ENCODE assay signal across 10 mouse cellular contexts in genomic region chr12:111943421-111944064, GRCm38 (mm10). TPM values are rescaled to one million over a fixed set of nuclear protein-coding genes. Genes with fewer than 3 reads are reported as not detected.
A peak's percentile ranks its signal among the peaks of the same experiment; 100 is the strongest.
DNase-seq lines count a peak whose midpoint lies in the region; ATAC-seq and TF ChIP-seq lines count a peak whose summit lies in the region.
"Had no signal": no experiment of that assay in that cellular context is flagged by ENCODE, and none has a peak within 500 bp of the region (broad histone marks: within the 10 kb centered on the region; RNA-seq: fewer than 3 reads in every experiment).

No protein-coding gene starts in this region.

- peak overlapping the region; percentile 22 for H3K4me3 ChIP-seq in forebrain, embryonic 10.5 days
- H3K4me3 ChIP-seq in forebrain, postnatal 0 days (ENCODE audit: low read depth, low read length), result no peak overlapping the region
- H3K4me3 ChIP-seq in E14TG2a.4 (replicated peaks; ENCODE audit: low read length), result peak overlapping the region; percentile 32; the same call in 1 of the 2 replicates
- peak overlapping the region; percentile 6 to 14; a peak in 2 of 4 replicates for H3K4me3 ChIP-seq in heart, embryonic 14.5 days (ENCODE audit: control insufficient read depth in 1 of 2, insufficient read depth in 1 of 2, low read depth in 1 of 2, low read length in 2 of 2)
- H3K4me3 ChIP-seq in liver, embryonic 16.5 days (ENCODE audit: low read depth, low read length), result peak overlapping the region; percentile 11
- H3K4me3 ChIP-seq: neural tube, embryonic 12.5 days had no signal

- H3K4me1 ChIP-seq in forebrain, embryonic 10.5 days, result peaks cover 38% of the 10 kb centered on the region
- H3K4me1 ChIP-seq in forebrain, postnatal 0 days (ENCODE audit: insufficient read depth), result no peaks in the 10 kb centered on the region
- peaks cover 57% of the 10 kb centered on the region for H3K4me1 ChIP-seq in E14TG2a.4 (replicated peaks; ENCODE audit: low read depth, low read length)
- peaks cover 27 to 30% of the 10 kb centered on the region in 2 experiments for H3K4me1 ChIP-seq in heart, embryonic 14.5 days (ENCODE audit: control insufficient read depth in 2 of 2, insufficient read depth in 2 of 2, low read length in 2 of 2)
- H3K4me1 ChIP-seq in liver, embryonic 16.5 days (ENCODE audit: control insufficient read depth, low read depth, low read length), result peaks cover 26% of the 10 kb centered on the region
- H3K4me1 ChIP-seq: neural tube, embryonic 12.5 days had no signal

- no peaks in the 10 kb centered on the region for H3K36me3 ChIP-seq in forebrain, embryonic 10.5 days (replicated peaks)
- no peaks in the 10 kb centered on the region for H3K36me3 ChIP-seq in forebrain, postnatal 0 days (ENCODE audit: insufficient read depth)
- no peaks in the 10 kb centered on the region for H3K36me3 ChIP-seq in E14TG2a.4 (ENCODE audit: insufficient read depth, low read length)
- no peaks in the 10 kb centered on the region for H3K36me3 ChIP-seq in heart, embryonic 14.5 days (ENCODE audit: control insufficient read depth, insufficient read depth, low read length)
- no peaks in the 10 kb centered on the region for H3K36me3 ChIP-seq in liver, embryonic 16.5 days (ENCODE audit: control insufficient read depth, insufficient read depth)
- H3K36me3 ChIP-seq: neural tube, embryonic 12.5 days had no signal

- H3K27me3 ChIP-seq in forebrain, embryonic 10.5 days (ENCODE audit: poor library complexity, severe bottlenecking), result no peaks in the 10 kb centered on the region
- no peaks in the 10 kb centered on the region for H3K27me3 ChIP-seq in forebrain, postnatal 0 days (ENCODE audit: insufficient read depth, low read length)
- H3K27me3 ChIP-seq in E14TG2a.4 (ENCODE audit: insufficient read depth, low read length), result peaks cover 4% of the 10 kb centered on the region; the same call in 1 of the 2 replicates
- no peaks in the 10 kb centered on the region for H3K27me3 ChIP-seq in heart, embryonic 14.5 days (ENCODE audit: control insufficient read depth, insufficient read depth, low read length)
- H3K27me3 ChIP-seq in liver, embryonic 16.5 days (ENCODE audit: control insufficient read depth, insufficient read depth, low read depth, low read length), result no peaks in the 10 kb centered on the region
- H3K27me3 ChIP-seq: neural tube, embryonic 12.5 days had no signal

- peak overlapping the region; percentile 75 for H3K27ac ChIP-seq in forebrain, embryonic 10.5 days
- H3K27ac ChIP-seq in forebrain, postnatal 0 days (ENCODE audit: low read depth, low read length), result no peak overlapping the region
- H3K27ac ChIP-seq in heart, embryonic 14.5 days (replicated peaks in 1 of 2; ENCODE audit: control insufficient read depth in 1 of 2, insufficient read depth in 1 of 2, low read depth in 2 of 2, low read length in 2 of 2), result peak overlapping the region; percentile 68 to 70
- H3K27ac ChIP-seq in liver, embryonic 16.5 days (ENCODE audit: low read length), result 0 out of 2 replicates have a peak overlapping the region, but pooled peaks have one; percentile 1
- H3K27ac ChIP-seq: neural tube, embryonic 12.5 days had no signal

- DNase-seq in forebrain, embryonic 10.5 days (ENCODE audit: extremely low spot score, low spot score), result no peak
- no peak for DNase-seq in forebrain, postnatal 0 days
- no peak for DNase-seq in frontal cortex, postnatal 14 days (ENCODE audit: low spot score in 2 of 2)
- no peak for DNase-seq in right cerebral cortex, postnatal 4 days
- no peak for DNase-seq in adrenal gland, postnatal 14 days

- H3K4me2 ChIP-seq in forebrain, postnatal 0 days (ENCODE audit: low read depth), result no peak overlapping the region
- H3K4me2 ChIP-seq in heart, embryonic 14.5 days (ENCODE audit: low read length), result peak overlapping the region; percentile 37
- peak overlapping the region; percentile 22 for H3K4me2 ChIP-seq in liver, embryonic 16.5 days (ENCODE audit: low read depth, low read length)
- H3K4me2 ChIP-seq: neural tube, embryonic 12.5 days had no signal

- no peaks in the 10 kb centered on the region for H3K9me3 ChIP-seq in forebrain, embryonic 10.5 days
- no peaks in the 10 kb centered on the region for H3K9me3 ChIP-seq in forebrain, postnatal 0 days (ENCODE audit: low read length)
- no peaks in the 10 kb centered on the region for H3K9me3 ChIP-seq in E14TG2a.4 (ENCODE audit: low read length)
- H3K9me3 ChIP-seq in heart, embryonic 14.5 days (ENCODE audit: control insufficient read depth, low read length), result no peaks in the 10 kb centered on the region
- no peaks in the 10 kb centered on the region for H3K9me3 ChIP-seq in liver, embryonic 16.5 days (replicated peaks; ENCODE audit: control insufficient read depth, low read length)
- H3K9me3 ChIP-seq: neural tube, embryonic 12.5 days had no signal

- whole genome bisulfite sequencing in forebrain, embryonic 10.5 days, result 62% methylated on average over 10 of the region's 10 CpGs
- 59% methylated on average over 10 of the region's 10 CpGs for WGBS in forebrain, postnatal 0 days
- WGBS in heart, embryonic 14.5 days, result 69% methylated on average over 10 of the region's 10 CpGs
- WGBS in liver, embryonic 16.5 days (ENCODE audit: insufficient replicate concordance), result 15% methylated on average over 10 of the region's 10 CpGs

- ATAC-seq in forebrain, postnatal 0 days, result no peak
- ATAC-seq in heart, embryonic 14.5 days (ENCODE audit: insufficient number of reproducible peaks, insufficient read depth, low FRiP score, low read depth), result no peak
- ATAC-seq in liver, embryonic 16.5 days (ENCODE audit: low read depth), result peak; percentile 16

- H3K9ac ChIP-seq in forebrain, postnatal 0 days, result no peak overlapping the region
- H3K9ac ChIP-seq in heart, embryonic 14.5 days (ENCODE audit: low read length), result peak overlapping the region; percentile 38; the same call in 1 of the 2 replicates
- no peak overlapping the region for H3K9ac ChIP-seq in liver, embryonic 16.5 days (ENCODE audit: low read depth, low read length)
- H3K9ac ChIP-seq: neural tube, embryonic 12.5 days had no signal

- no peak for TF ChIP-seq CTCF in forebrain, postnatal 0 days (IDR thresholded peaks at IDR 0.05; ENCODE audit: low read depth)
- TF ChIP-seq CTCF in E14TG2a.4 (conservative IDR thresholded peaks at IDR 0.05; ENCODE audit: low read length), result no peak

RNA-seq across cellular contexts. Expression of gene Atp5mpl, which starts 23.2 kb away (rescaled TPM):
- polyA plus RNA-seq in forebrain, embryonic 10.5 days (2016; fragmentation: Nextera tagmentation; extraction: Ambion mirVana), result 565 and 608 TPM in 2 replicates
- total RNA-seq in forebrain, postnatal 0 days (2014; rRNA removed), result 313 and 545 TPM in 2 replicates
- 765 and 965 TPM in 2 replicates for polyA plus RNA-seq in forebrain, postnatal 0 days (2015; fragmentation: Nextera tagmentation; extraction: Ambion mirVana)
- 1,909 and 2,053 TPM in 2 replicates for polyA plus RNA-seq in heart, embryonic 14.5 days (2014; fragmentation: Nextera tagmentation; extraction: Ambion mirVana)
- 457 and 494 TPM in 2 replicates for polyA plus RNA-seq in liver, embryonic 16.5 days (2015; fragmentation: Nextera tagmentation; extraction: Ambion mirVana)
- total RNA-seq in adrenal gland, postnatal 14 days (2021), result 533 and 580 TPM in 2 replicates

RNA-seq across cellular contexts. Expression of gene Tdrd9, which starts 27.8 kb away (rescaled TPM):
- polyA plus RNA-seq in forebrain, embryonic 10.5 days (2016; fragmentation: Nextera tagmentation; extraction: Ambion mirVana), result 1.1 and 1.9 TPM in 2 replicates
- total RNA-seq in forebrain, postnatal 0 days (2014; rRNA removed), result 0.29 and 0.54 TPM in 2 replicates
- 0.23 and 0.35 TPM in 2 replicates for polyA plus RNA-seq in forebrain, postnatal 0 days (2015; fragmentation: Nextera tagmentation; extraction: Ambion mirVana)
- polyA plus RNA-seq in heart, embryonic 14.5 days (2014; fragmentation: Nextera tagmentation; extraction: Ambion mirVana), result 0.16 and 0.49 TPM in 2 replicates
- polyA plus RNA-seq in liver, embryonic 16.5 days (2015; fragmentation: Nextera tagmentation; extraction: Ambion mirVana), result 0.07 and 0.14 TPM in 2 replicates
- 0.15 TPM in 1 of 2 replicates, not detected in the other for total RNA-seq in adrenal gland, postnatal 14 days (2021)

RNA-seq across cellular contexts. Expression of gene Ppp1r13b, which starts 35.6 kb away (rescaled TPM):
- 2.9 and 3.1 TPM in 2 replicates for polyA plus RNA-seq in forebrain, embryonic 10.5 days (2016; fragmentation: Nextera tagmentation; extraction: Ambion mirVana)
- 47.1 and 53.8 TPM in 2 replicates for total RNA-seq in forebrain, postnatal 0 days (2014; rRNA removed)
- 31.7 and 37.6 TPM in 2 replicates for polyA plus RNA-seq in forebrain, postnatal 0 days (2015; fragmentation: Nextera tagmentation; extraction: Ambion mirVana)
- 15.4 and 15.5 TPM in 2 replicates for polyA plus RNA-seq in heart, embryonic 14.5 days (2014; fragmentation: Nextera tagmentation; extraction: Ambion mirVana)
- polyA plus RNA-seq in liver, embryonic 16.5 days (2015; fragmentation: Nextera tagmentation; extraction: Ambion mirVana), result 1.4 and 1.9 TPM in 2 replicates
- 17.5 and 22.0 TPM in 2 replicates for total RNA-seq in adrenal gland, postnatal 14 days (2021)

RNA-seq across cellular contexts. Expression of gene Rd3l, which starts 37.6 kb away (rescaled TPM):
- not detected in 2 replicates for polyA plus RNA-seq in forebrain, embryonic 10.5 days (2016; fragmentation: Nextera tagmentation; extraction: Ambion mirVana)
- 0.31 and 0.33 TPM in 2 replicates for total RNA-seq in forebrain, postnatal 0 days (2014; rRNA removed)
- polyA plus RNA-seq in forebrain, postnatal 0 days (2015; fragmentation: Nextera tagmentation; extraction: Ambion mirVana), result 0.30 and 0.94 TPM in 2 replicates
- 1.0 and 1.9 TPM in 2 replicates for polyA plus RNA-seq in heart, embryonic 14.5 days (2014; fragmentation: Nextera tagmentation; extraction: Ambion mirVana)
- 0.09 TPM in 1 of 2 replicates, not detected in the other for polyA plus RNA-seq in liver, embryonic 16.5 days (2015; fragmentation: Nextera tagmentation; extraction: Ambion mirVana)
- not detected in 2 replicates for total RNA-seq in adrenal gland, postnatal 14 days (2021)
- polyA plus RNA-seq: C2C12; neural tube, embryonic 12.5 days had no signal
